In the genomic region with DNA sequence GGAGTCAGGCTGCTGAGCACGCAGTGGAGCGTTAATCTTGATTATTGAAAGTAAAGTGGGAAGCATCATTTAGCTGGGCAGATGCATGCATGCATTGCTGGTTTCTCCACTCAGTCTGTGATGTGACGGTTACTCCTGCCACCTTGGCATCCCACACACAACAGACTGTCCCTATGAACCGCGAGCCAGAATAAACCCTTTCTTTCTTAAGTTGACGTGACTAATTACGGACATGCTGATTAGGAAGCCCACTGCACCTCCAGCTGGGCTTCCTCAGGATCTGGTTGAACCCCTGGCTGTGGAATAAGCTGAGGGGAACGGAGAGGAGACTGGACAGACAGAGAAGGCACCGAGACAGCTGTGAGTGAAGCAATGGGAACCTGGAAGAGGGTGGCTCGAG, we compare ENCODE assay signal across 15 mouse cellular contexts. TPM values are rescaled to one million over a fixed set of nuclear protein-coding genes. Genes with fewer than 3 reads are reported as not detected.
A peak's percentile ranks its signal among the peaks of the same experiment; 100 is the strongest.
DNase-seq lines count a peak whose midpoint lies in the region; ATAC-seq and TF ChIP-seq lines count a peak whose summit lies in the region.
"Had no signal": no experiment of that assay in that cellular context is flagged by ENCODE, and none has a peak within 500 bp of the region (broad histone marks: within the 10 kb centered on the region; RNA-seq: fewer than 3 reads in every experiment).

No protein-coding gene starts in this region.

- 0 out of 2 replicates have a peak, but pooled peaks cover 6% of the 10 kb centered on the region for H3K27me3 ChIP-seq in embryonic facial prominence, embryonic 10.5 days (replicated peaks; ENCODE audit: low read depth, poor library complexity, severe bottlenecking)
- no peaks in the 10 kb centered on the region for H3K27me3 ChIP-seq in forebrain, embryonic 13.5 days
- no peaks in the 10 kb centered on the region for H3K27me3 ChIP-seq in hindbrain, embryonic 15.5 days
- no peaks in the 10 kb centered on the region for H3K27me3 ChIP-seq in midbrain, embryonic 15.5 days (replicated peaks)
- no peaks in the 10 kb centered on the region for H3K27me3 ChIP-seq in liver, postnatal 0 days (ENCODE audit: insufficient read depth, low read length)
- H3K27me3 ChIP-seq: limb, embryonic 15.5 days had no signal

- WGBS in embryonic facial prominence, embryonic 10.5 days, result 64% methylated on average over 10 of the region's 10 CpGs
- 60% methylated on average over 10 of the region's 10 CpGs for WGBS in forebrain, embryonic 13.5 days
- 30% methylated on average over 10 of the region's 10 CpGs for WGBS in hindbrain, embryonic 15.5 days
- WGBS in midbrain, embryonic 15.5 days, result 47% methylated on average over 10 of the region's 10 CpGs
- WGBS in liver, postnatal 0 days (ENCODE audit: insufficient replicate concordance), result 81% methylated on average over 10 of the region's 10 CpGs

- no peak for TF ChIP-seq EP300 in liver, postnatal 0 days (IDR thresholded peaks at IDR 0.05; ENCODE audit: low read depth)

- DNase-seq in embryonic facial prominence, embryonic 10.5 days (ENCODE audit: low spot score), result no peak
- no peak for DNase-seq in liver, postnatal 0 days
- no peak for DNase-seq in frontal cortex, postnatal 14 days (ENCODE audit: low spot score in 2 of 2)
- DNase-seq in left cerebral cortex, postnatal 36 days (ENCODE audit: low spot score in 2 of 2), result no peak
- no peak for DNase-seq in thymus, postnatal 0 days (ENCODE audit: low spot score)
- DNase-seq: adrenal gland, postnatal 10 days; B cell, adult 2 months; heart, postnatal 10 days; kidney, postnatal 14 days; lung, embryonic 14.5 days had no signal

- ATAC-seq in forebrain, embryonic 13.5 days, result no peak
- ATAC-seq in hindbrain, embryonic 15.5 days (ENCODE audit: low FRiP score, low read depth), result no peak
- ATAC-seq in midbrain, embryonic 15.5 days (replicated peaks), result no peak
- no peak for ATAC-seq in liver, postnatal 0 days

- 0 out of 2 replicates have a peak overlapping the region, but pooled peaks have one; percentile 41 for H3K27ac ChIP-seq in embryonic facial prominence, embryonic 10.5 days (replicated peaks)
- H3K27ac ChIP-seq in forebrain, embryonic 13.5 days, result peak overlapping the region; percentile 92
- H3K27ac ChIP-seq in hindbrain, embryonic 15.5 days (replicated peaks), result peak overlapping the region; percentile 82
- H3K27ac ChIP-seq in midbrain, embryonic 15.5 days, result peak overlapping the region; percentile 84
- H3K27ac ChIP-seq in liver, postnatal 0 days (ENCODE audit: low read depth), result no peak overlapping the region
- H3K27ac ChIP-seq: stomach, postnatal 0 days had no signal

- H3K4me1 ChIP-seq in embryonic facial prominence, embryonic 10.5 days, result peaks cover 23% of the 10 kb centered on the region
- peaks cover 28% of the 10 kb centered on the region for H3K4me1 ChIP-seq in forebrain, embryonic 13.5 days
- peaks cover 36% of the 10 kb centered on the region for H3K4me1 ChIP-seq in hindbrain, embryonic 15.5 days (replicated peaks)
- H3K4me1 ChIP-seq in midbrain, embryonic 15.5 days, result peaks cover 30% of the 10 kb centered on the region
- 0 out of 2 replicates have a peak, but pooled peaks cover 7% of the 10 kb centered on the region for H3K4me1 ChIP-seq in liver, postnatal 0 days (ENCODE audit: insufficient read depth)

- no peak for TF ChIP-seq CTCF in liver, postnatal 0 days (IDR thresholded peaks at IDR 0.05; ENCODE audit: low read depth)

- peak overlapping the region; percentile 68 for H3K9ac ChIP-seq in forebrain, embryonic 13.5 days
- H3K9ac ChIP-seq in hindbrain, embryonic 15.5 days, result 0 out of 2 replicates have a peak overlapping the region, but pooled peaks have one; percentile 58
- peak overlapping the region; percentile 33; the same call in 1 of the 2 replicates for H3K9ac ChIP-seq in midbrain, embryonic 15.5 days
- H3K9ac ChIP-seq in liver, postnatal 0 days (replicated peaks), result no peak overlapping the region
- H3K9ac ChIP-seq: limb, embryonic 15.5 days had no signal

- peak overlapping the region; percentile 56 for H3K4me2 ChIP-seq in forebrain, embryonic 13.5 days
- H3K4me2 ChIP-seq in hindbrain, embryonic 15.5 days, result peak overlapping the region; percentile 55
- peak overlapping the region; percentile 52; the same call in 1 of the 2 replicates for H3K4me2 ChIP-seq in midbrain, embryonic 15.5 days
- no peak overlapping the region for H3K4me2 ChIP-seq in liver, postnatal 0 days (ENCODE audit: low read depth, low read length)

- H3K9me3 ChIP-seq in embryonic facial prominence, embryonic 10.5 days, result no peaks in the 10 kb centered on the region
- H3K9me3 ChIP-seq in forebrain, embryonic 13.5 days (replicated peaks), result no peaks in the 10 kb centered on the region
- no peaks in the 10 kb centered on the region for H3K9me3 ChIP-seq in hindbrain, embryonic 15.5 days
- H3K9me3 ChIP-seq in midbrain, embryonic 15.5 days, result no peaks in the 10 kb centered on the region
- H3K9me3 ChIP-seq in liver, postnatal 0 days (ENCODE audit: low read length), result no peaks in the 10 kb centered on the region
- H3K9me3 ChIP-seq: limb, embryonic 15.5 days had no signal

- H3K4me3 ChIP-seq in embryonic facial prominence, embryonic 10.5 days, result no peak overlapping the region; the same call in 1 of the 2 replicates
- no peak overlapping the region for H3K4me3 ChIP-seq in forebrain, embryonic 13.5 days
- no peak overlapping the region for H3K4me3 ChIP-seq in hindbrain, embryonic 15.5 days
- H3K4me3 ChIP-seq in midbrain, embryonic 15.5 days, result no peak overlapping the region
- no peak overlapping the region for H3K4me3 ChIP-seq in liver, postnatal 0 days (ENCODE audit: low read depth, low read length)
- H3K4me3 ChIP-seq: limb, embryonic 15.5 days had no signal

- intact Hi-C loops in left cerebral cortex, postnatal 36 days (cut with DNase I), result loop anchor here (1.0 kb wide), 2 partner anchors 36 to 63 kb away; a partner anchor contains a TSS

- H3K36me3 ChIP-seq in embryonic facial prominence, embryonic 10.5 days (replicated peaks), result peaks cover 66% of the 10 kb centered on the region
- peaks cover 39% of the 10 kb centered on the region for H3K36me3 ChIP-seq in forebrain, embryonic 13.5 days (ENCODE audit: poor library complexity, severe bottlenecking)
- peaks cover 13% of the 10 kb centered on the region; the same call in 1 of the 2 replicates for H3K36me3 ChIP-seq in hindbrain, embryonic 15.5 days
- H3K36me3 ChIP-seq in midbrain, embryonic 15.5 days (replicated peaks), result peaks cover 4% of the 10 kb centered on the region
- peaks cover 3% of the 10 kb centered on the region; the same call in 1 of the 2 replicates for H3K36me3 ChIP-seq in liver, postnatal 0 days (replicated peaks; ENCODE audit: insufficient read depth, low read length)

RNA-seq across cellular contexts. Expression of a gene that starts 35.7 kb away (rescaled TPM):
- 11.2 and 12.9 TPM in 2 replicates for polyA plus RNA-seq in embryonic facial prominence, embryonic 10.5 days (2016; fragmentation: Nextera tagmentation; extraction: Ambion mirVana)
- polyA plus RNA-seq in forebrain, embryonic 13.5 days (2015; fragmentation: Nextera tagmentation; extraction: Ambion mirVana), result 8.0 and 9.4 TPM in 2 replicates
- 12.4 and 12.9 TPM in 2 replicates for polyA plus RNA-seq in hindbrain, embryonic 15.5 days (2015; fragmentation: Nextera tagmentation; extraction: Ambion mirVana)
- 12.1 and 12.4 TPM in 2 replicates for polyA plus RNA-seq in midbrain, embryonic 15.5 days (2015; fragmentation: Nextera tagmentation; extraction: Ambion mirVana)
- 1.1 and 1.3 TPM in 2 replicates for polyA plus RNA-seq in liver, postnatal 0 days (2015; fragmentation: Nextera tagmentation; extraction: Ambion mirVana)
- 10 to 100 TPM; 18.7 to 21.8 TPM for total RNA-seq in left cerebral cortex, postnatal 36 days (2021)
- 2.2 and 3.4 TPM in 2 replicates for polyA plus RNA-seq in thymus, postnatal 0 days (2015; fragmentation: Nextera tagmentation; extraction: Ambion mirVana)

RNA-seq across cellular contexts. Expression of a gene that starts 35.9 kb away (rescaled TPM):
- polyA plus RNA-seq in embryonic facial prominence, embryonic 10.5 days (2016; fragmentation: Nextera tagmentation; extraction: Ambion mirVana), result 41.9 and 44.2 TPM in 2 replicates
- 31.3 and 33.2 TPM in 2 replicates for polyA plus RNA-seq in forebrain, embryonic 13.5 days (2015; fragmentation: Nextera tagmentation; extraction: Ambion mirVana)
- polyA plus RNA-seq in hindbrain, embryonic 15.5 days (2015; fragmentation: Nextera tagmentation; extraction: Ambion mirVana), result 23.7 and 26.4 TPM in 2 replicates
- 21.6 and 23.3 TPM in 2 replicates for polyA plus RNA-seq in midbrain, embryonic 15.5 days (2015; fragmentation: Nextera tagmentation; extraction: Ambion mirVana)
- polyA plus RNA-seq in liver, postnatal 0 days (2015; fragmentation: Nextera tagmentation; extraction: Ambion mirVana), result 7.8 and 9.6 TPM in 2 replicates
- 10 to 100 TPM; 20.2 to 27.0 TPM for total RNA-seq in left cerebral cortex, postnatal 36 days (2021)
- polyA plus RNA-seq in thymus, postnatal 0 days (2015; fragmentation: Nextera tagmentation; extraction: Ambion mirVana), result 54.3 and 63.7 TPM in 2 replicates

RNA-seq across cellular contexts. Expression of a gene that starts 38.3 kb away (rescaled TPM):
- polyA plus RNA-seq in embryonic facial prominence, embryonic 10.5 days (2016; fragmentation: Nextera tagmentation; extraction: Ambion mirVana), result 2.6 and 3.8 TPM in 2 replicates
- polyA plus RNA-seq in forebrain, embryonic 13.5 days (2015; fragmentation: Nextera tagmentation; extraction: Ambion mirVana), result 8.2 and 9.1 TPM in 2 replicates
- 30.9 and 31.2 TPM in 2 replicates for polyA plus RNA-seq in hindbrain, embryonic 15.5 days (2015; fragmentation: Nextera tagmentation; extraction: Ambion mirVana)
- 35.8 and 38.8 TPM in 2 replicates for polyA plus RNA-seq in midbrain, embryonic 15.5 days (2015; fragmentation: Nextera tagmentation; extraction: Ambion mirVana)
- 4.7 and 5.4 TPM in 2 replicates for polyA plus RNA-seq in liver, postnatal 0 days (2015; fragmentation: Nextera tagmentation; extraction: Ambion mirVana)
- 10 to 100 TPM; 17.5 to 19.2 TPM for total RNA-seq in left cerebral cortex, postnatal 36 days (2021)
- polyA plus RNA-seq in thymus, postnatal 0 days (2015; fragmentation: Nextera tagmentation; extraction: Ambion mirVana), result 48.1 and 51.6 TPM in 2 replicates
